Mouse (Mus musculus): Measurements from ENCODE around the gene E130114P18Rik.

The E130114P18Rik gene

GRCm38 (mm10) chr4:97757207-97757977 lies 20.5 kb downstream of the E130114P18Rik start:
- intact Hi-C loops (cut with DNase I), result loop anchor here (2.0 to 10.0 kb wide), 2 partner anchors 15 to 87 kb away; partner anchors contain the start of gene Nfia

DNA sequence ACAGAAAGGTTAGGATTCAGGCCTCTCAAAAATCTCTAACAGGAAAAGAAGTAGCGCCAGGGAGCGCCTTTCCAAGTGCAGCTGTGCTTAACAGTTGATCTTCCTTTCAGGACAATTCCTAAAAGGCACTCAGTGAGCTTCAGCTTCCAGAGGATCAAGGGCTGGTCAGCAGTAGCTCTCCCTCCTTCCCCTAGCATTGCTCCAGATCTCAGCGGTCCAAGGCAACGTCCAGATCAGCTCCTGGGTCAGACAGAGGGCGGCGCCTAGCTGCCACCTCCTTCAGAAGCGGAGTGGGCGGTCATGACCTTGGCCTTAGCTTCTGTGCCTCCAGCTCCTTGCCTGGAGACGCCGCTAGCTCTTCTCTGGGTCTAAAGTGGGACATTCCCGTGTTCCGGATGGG lies 23.6 kb downstream of the E130114P18Rik start:
- intact Hi-C loops (cut with DNase I), result loop anchor here (5.0 to 10.0 kb wide), 3 partner anchors 91 to 688 kb away; no protein-coding TSS in a partner anchor

DNA sequence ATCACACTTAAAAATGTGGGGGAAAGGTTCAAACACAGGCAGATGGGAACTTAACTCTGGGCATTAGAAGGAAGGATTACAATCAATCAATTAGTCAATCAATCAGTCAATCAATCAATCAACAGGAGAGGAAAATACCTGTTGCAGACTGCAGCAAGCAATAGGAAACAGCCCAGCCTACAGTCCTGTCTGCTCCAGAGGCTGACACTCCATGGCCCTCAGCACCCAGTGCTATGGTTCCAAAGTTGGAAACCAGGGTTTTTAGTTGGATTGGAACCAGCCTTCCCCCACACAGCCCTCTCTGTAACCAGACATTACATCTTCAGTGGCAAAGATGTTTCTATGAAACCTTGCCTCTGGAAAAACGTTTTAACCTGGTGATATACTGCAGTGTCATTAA lies 24.4 kb downstream of the E130114P18Rik start:
- intact Hi-C loops (cut with DNase I), result loop anchor here (5.0 to 10.0 kb wide), 3 partner anchors 91 to 689 kb away; no protein-coding TSS in a partner anchor

DNA sequence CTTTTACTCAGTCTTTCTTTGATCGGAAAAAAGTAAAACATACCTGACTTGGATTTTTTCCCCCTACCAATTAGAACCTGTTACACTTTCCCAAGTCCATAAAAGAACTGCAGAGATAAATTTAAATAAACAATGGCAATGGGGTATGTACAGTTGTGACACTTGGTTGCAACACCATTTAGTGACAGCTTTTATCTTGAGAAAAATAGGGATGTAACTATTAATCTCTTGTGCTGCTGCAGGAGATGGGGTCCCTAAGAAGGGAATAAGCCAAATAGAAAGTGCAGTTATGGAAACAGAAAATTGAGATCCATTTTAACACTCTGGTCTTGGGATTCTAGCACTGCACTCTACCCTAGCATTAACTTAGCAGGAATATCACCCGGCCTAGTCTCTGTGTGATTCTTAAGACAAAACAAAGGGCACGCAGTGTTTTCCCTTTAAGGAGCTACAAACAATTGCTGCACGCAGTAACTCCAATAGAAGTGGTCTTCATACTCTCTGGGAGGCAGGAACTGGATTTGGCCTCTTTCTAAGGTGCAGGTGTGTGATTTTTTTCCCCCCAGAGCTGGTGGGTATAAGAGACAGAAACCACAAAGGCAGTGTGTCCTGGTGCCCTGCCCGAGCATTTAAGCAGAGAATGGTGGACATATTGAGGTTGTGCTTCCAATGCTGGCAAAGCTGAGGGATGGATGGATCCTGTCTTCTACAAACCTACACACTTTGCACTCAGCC lies 25.4 kb downstream of the E130114P18Rik start:
- intact Hi-C loops (cut with DNase I), result loop anchor here (5.0 to 10.0 kb wide), 3 partner anchors 92 to 690 kb away; no protein-coding TSS in a partner anchor

DNA sequence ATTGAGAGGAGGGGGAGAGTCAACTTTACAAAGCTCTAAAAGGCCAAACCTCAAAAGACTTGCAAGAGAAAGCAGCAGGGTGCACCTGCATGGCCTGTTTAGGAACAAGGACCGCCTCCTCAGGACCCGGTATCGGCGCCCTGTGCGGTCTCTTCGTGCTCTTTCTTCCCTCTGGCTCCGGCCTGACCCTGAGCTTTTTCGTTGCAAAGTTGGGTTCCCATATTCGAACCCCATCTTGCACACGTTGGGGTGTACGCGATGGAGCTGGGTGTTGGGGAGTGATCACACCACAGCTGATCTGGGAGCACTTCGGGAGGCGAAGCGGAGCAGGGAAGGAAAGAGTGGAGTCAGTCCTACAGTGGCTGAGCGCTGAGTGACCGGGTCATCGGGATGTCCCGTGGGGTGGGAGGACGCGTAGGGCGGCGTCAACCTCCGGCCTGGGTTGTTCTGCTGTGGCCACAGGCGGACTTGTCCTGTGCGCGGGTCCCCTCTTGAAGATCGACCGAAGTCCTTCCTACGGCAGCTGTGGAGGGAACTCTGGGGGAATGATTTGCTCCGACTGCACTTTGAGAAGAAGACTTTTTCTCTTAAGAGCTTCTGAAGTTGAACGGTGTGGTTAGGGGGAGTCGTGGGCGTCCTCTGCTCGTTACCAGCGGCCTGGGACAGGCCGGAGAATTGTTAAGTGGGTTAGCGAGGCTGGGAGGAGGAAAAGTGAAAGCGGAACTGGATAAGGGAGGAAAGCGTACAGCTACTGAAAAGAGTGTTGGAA lies 26.2 kb downstream of the E130114P18Rik start:
- intact Hi-C loops (cut with DNase I), result loop anchor here (2.0 to 10.0 kb wide), 6 partner anchors 93 to 691 kb away; no protein-coding TSS in a partner anchor

- intact Hi-C loops (cut with DNase I), result loop anchor here (2.0 to 10.0 kb wide), 6 partner anchors 94 to 691 kb away; no protein-coding TSS in a partner anchor
Measured at GRCm38 (mm10) chr4:97751030-97751482, 26.8 kb downstream of the E130114P18Rik start.

DNA sequence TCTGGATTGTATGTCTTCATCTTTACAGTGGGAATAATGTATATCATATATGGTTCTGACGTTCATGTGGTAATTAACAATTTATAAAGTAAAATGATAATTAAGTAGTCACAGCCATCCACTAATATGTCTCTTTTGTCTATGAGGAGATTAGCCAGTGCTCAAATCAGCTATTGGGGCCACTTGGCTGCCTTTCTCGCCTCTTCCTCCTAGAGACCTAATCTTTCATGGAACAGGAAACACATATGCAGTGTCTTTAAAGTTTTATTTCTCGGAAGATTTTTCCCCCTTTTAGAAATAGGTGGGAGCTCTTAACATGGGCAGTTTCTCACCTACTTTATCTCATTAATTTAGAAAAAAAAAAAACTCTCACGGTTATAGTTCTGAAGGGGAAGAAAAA lies 27.5 kb downstream of the E130114P18Rik start:
- intact Hi-C loops (cut with DNase I), result loop anchor here (2.0 to 10.0 kb wide), 6 partner anchors 94 to 692 kb away; no protein-coding TSS in a partner anchor

DNA sequence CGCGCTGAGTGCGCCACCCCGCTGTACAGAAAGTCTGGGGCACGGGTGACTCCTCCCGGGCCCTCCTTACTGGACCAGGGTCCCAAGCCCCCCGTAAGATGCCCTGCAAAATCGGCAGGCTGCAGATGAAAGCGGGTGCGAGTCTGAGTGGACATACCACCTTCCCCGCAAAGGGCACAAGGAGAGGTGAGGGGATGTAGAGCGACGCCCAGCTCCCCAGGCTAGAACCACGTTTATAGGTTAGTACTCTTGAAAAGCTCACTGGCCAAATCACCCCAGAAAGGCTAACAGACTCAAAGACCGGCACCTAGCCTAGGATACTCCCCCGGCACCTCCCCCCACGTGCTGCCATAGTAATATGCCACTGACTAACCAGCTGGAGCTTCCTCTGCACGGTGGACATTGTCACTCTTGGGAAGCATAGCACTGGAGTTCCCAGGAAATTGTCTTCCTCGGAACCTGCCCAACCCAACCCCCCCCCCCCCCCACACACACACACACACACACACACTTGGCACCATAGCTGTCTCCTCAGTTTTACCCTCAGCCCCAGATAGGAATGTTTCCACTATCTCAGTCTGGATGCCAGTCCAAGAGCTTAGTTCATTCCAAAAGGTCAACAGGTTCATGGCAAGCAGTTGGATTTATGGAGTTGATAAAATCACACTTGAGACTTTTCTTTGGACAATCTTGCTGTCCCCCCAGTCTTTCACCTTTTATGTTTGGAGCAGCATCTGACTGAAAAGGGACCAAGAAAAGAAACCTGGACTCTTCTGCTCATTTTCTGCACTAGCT lies 31.6 kb downstream of the E130114P18Rik start:
- intact Hi-C loops (cut with DNase I), result loop anchor here (5.0 kb wide), 2 partner anchors 69 to 709 kb away; no protein-coding TSS in a partner anchor

- intact Hi-C loops (cut with DNase I), result loop anchor here (1.0 to 5.0 kb wide), 3 partner anchors 68 to 708 kb away; no protein-coding TSS in a partner anchor
Measured at GRCm38 (mm10) chr4:97745296-97746105, 32.4 kb downstream of the E130114P18Rik start.

DNA sequence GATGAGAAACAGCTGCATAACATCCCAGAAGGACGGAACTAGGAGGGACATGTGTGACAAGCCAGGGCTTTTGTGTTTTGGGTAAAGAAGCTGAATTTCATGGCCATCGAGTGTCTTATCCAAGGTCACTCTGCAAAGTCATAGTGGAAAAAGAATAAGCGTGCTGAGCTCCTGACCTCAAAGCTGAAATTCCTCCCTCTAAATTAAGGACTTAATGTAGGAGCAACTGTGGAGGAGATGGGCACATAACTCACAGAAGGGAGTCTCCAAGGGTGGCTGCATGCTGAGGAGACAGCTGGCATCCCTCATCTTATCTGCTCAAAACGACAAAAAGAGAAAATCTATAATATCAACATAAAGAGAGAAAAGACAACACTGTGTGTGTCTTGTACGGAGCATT lies 33.9 kb downstream of the E130114P18Rik start:
- intact Hi-C loops (cut with DNase I), result no loop called here

GRCm38 (mm10) chr4:97733392-97733791 lies 44.5 kb downstream of the E130114P18Rik start:
- intact Hi-C loops (cut with DNase I), result no loop called here

DNA sequence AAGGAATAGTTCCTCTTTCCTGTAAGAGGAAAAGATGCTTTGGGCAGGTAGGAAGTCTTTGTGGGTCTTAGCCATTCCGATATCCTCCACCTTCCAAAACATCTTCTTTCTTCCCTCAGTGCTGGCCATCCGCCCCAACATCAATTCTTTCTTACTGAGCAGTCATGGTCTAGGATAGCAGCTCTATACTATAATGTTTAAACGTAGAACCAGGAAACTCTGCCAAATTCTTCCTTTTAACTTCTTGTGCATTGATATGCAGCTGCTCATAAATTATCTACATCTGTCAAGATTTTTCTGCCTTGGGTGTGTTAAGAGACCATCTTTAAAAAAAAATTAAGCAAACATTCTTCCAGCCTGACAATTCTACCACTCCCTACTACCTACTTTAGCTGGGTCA lies 47.5 kb downstream of the E130114P18Rik start:
- intact Hi-C loops (cut with DNase I), result no loop called here

GRCm38 (mm10) chr4:97729999-97730398 lies 47.9 kb downstream of the E130114P18Rik start:
- intact Hi-C loops (cut with DNase I), result no loop called here

DNA sequence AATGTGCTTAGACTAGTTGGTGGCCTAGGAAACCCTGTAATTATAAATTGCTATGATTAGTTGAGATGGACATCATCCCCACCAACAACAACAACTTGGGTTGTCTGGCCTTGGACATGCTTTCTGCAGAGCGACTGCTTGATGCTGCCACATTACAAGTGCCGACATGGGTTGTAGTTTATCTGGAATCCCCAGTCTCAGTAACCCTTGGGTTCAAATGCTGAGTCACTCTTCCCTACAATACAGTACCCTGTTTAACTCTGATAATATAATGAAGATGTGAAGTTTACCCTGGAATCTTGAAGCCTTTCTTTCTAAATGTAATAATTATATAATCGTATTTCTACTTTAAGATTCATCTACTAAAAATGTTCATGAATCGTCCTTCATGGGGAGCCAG lies 49.4 kb downstream of the E130114P18Rik start:
- intact Hi-C loops (cut with DNase I), result no loop called here

GRCm38 (mm10) chr4:97723374-97723773 lies 54.5 kb downstream of the E130114P18Rik start:
- intact Hi-C loops (cut with DNase I), result no loop called here

GRCm38 (mm10) chr4:97722666-97723065 lies 55.2 kb downstream of the E130114P18Rik start:
- intact Hi-C loops (cut with DNase I), result no loop called here

- intact Hi-C loops (cut with DNase I), result no loop called here
Measured at GRCm38 (mm10) chr4:97714616-97715015, 63.3 kb downstream of the E130114P18Rik start.

- intact Hi-C loops (cut with DNase I), result no loop called here
Measured at GRCm38 (mm10) chr4:97714101-97714615, 63.7 kb downstream of the E130114P18Rik start.

- intact Hi-C loops (cut with DNase I), result no loop called here
Measured at GRCm38 (mm10) chr4:97712547-97712946, 65.3 kb downstream of the E130114P18Rik start.

All from adrenal gland (tissue).